Comparison of ENCODE assay signal across 8 mouse cellular contexts in genomic region chr7:4658912-4659551, GRCm38 (mm10). TPM values are rescaled to one million over a fixed set of nuclear protein-coding genes. Genes with fewer than 3 reads are reported as not detected.
DNase-seq lines count a peak whose midpoint lies in the region; ATAC-seq and TF ChIP-seq lines count a peak whose summit lies in the region.

Gene Ppp6r1 (minus strand): TSS chr7:4659019.

- WGBS in hindbrain, postnatal 0 days = under 1% methylated on average over 53 of the region's 54 CpGs

- peaks cover 9% of the 10 kb centered on the region; the same call in 1 of the 2 replicates for H3K36me3 ChIP-seq in hindbrain, postnatal 0 days (ENCODE audit: insufficient read depth, low read length)

- peak within 1 kb of the TSS; percentile 99 for H3K27ac ChIP-seq in gastrocnemius, adult 2 months
- peak within 1 kb of the TSS; percentile 95 for H3K27ac ChIP-seq in hindbrain, postnatal 0 days
- H3K27ac ChIP-seq in left cerebral cortex, adult 2 months = peak within 1 kb of the TSS; percentile 98

- ATAC-seq in common myeloid progenitor, adult 5-6 weeks (replicated peaks; ENCODE audit: low read depth, poor library complexity, severe bottlenecking) = peak; percentile 77
- ATAC-seq in hindbrain, postnatal 0 days = peak; percentile 98
- ATAC-seq in megakaryocyte, adult 5-6 weeks (ENCODE audit: poor library complexity, severe bottlenecking) = peak; percentile 86

- peak within 1 kb of the TSS; percentile 92 for H3K9ac ChIP-seq in hindbrain, postnatal 0 days (replicated peaks; ENCODE audit: low read length)

- TF ChIP-seq CTCF in gastrocnemius, adult 2 months (IDR thresholded peaks at IDR 0.05) = peak; percentile 46
- peak; percentile 55 for TF ChIP-seq CTCF in hindbrain, postnatal 0 days (IDR thresholded peaks at IDR 0.05; ENCODE audit: low read depth)
- peak; percentile 52 for TF ChIP-seq CTCF in left cerebral cortex, adult 2 months (IDR thresholded peaks at IDR 0.05)

- intact Hi-C loops in gastrocnemius, adult 2 months (cut with DNase I) = loop anchor here (1.0 to 10.0 kb wide), 2 partner anchors 26 to 136 kb away; partner anchors contain the start of genes Hspbp1 and Rpl28
- intact Hi-C loops in left cerebral cortex, adult 2 months (cut with DNase I) = loop anchor here (1.0 to 2.0 kb wide), 2 partner anchors 26 to 31 kb away; partner anchors contain the start of genes Brsk1 and Hspbp1

- H3K9me3 ChIP-seq in hindbrain, postnatal 0 days (ENCODE audit: low read length) = no peaks in the 10 kb centered on the region

- H3K27me3 ChIP-seq in hindbrain, postnatal 0 days (ENCODE audit: insufficient read depth, low read length) = no peaks in the 10 kb centered on the region

- peak; percentile 98 for DNase-seq in ZHBTc4 (ENCODE audit: low read depth, low spot score)
- peak; percentile 99 for DNase-seq in gastrocnemius, adult 2 months
- peak; percentile 99 for DNase-seq in hindbrain, postnatal 0 days (ENCODE audit: low spot score)
- DNase-seq in left cerebral cortex, adult 2 months (ENCODE audit: extremely low spot score in 1 of 2, low spot score in 2 of 2) = peak; percentile 97 to 98
- peak; percentile 97 to 98 for DNase-seq in right cerebral cortex, adult 2 months (ENCODE audit: low spot score in 2 of 2)
- DNase-seq in urinary bladder, postnatal 14 days (ENCODE audit: low spot score) = peak; percentile 97

- H3K4me2 ChIP-seq in hindbrain, postnatal 0 days (ENCODE audit: low read depth, low read length) = peak within 1 kb of the TSS; percentile 97

- peak within 1 kb of the TSS; percentile 84 for H3K4me3 ChIP-seq in gastrocnemius, adult 2 months
- H3K4me3 ChIP-seq in hindbrain, postnatal 0 days (ENCODE audit: low read length) = peak within 1 kb of the TSS; percentile 86
- H3K4me3 ChIP-seq in left cerebral cortex, adult 2 months = peak within 1 kb of the TSS; percentile 97

- peaks cover 28% of the 10 kb centered on the region for H3K4me1 ChIP-seq in hindbrain, postnatal 0 days (ENCODE audit: insufficient read depth, low read length)

RNA-seq across cellular contexts. Expression of gene Ppp6r1, which starts in this region (rescaled TPM):
- total RNA-seq in common myeloid progenitor, adult 5-6 weeks (2017) = 142 and 149 TPM in 2 replicates
- 10 to 100 TPM; 45.0 to 51.2 TPM for total RNA-seq in gastrocnemius, adult 2 months (2021)
- total RNA-seq in hindbrain, postnatal 0 days (2014; rRNA removed) = 136 and 142 TPM in 2 replicates
- 9.4 and 10.3 TPM in 2 replicates for polyA plus RNA-seq in hindbrain, postnatal 0 days (2015; fragmentation: Nextera tagmentation; extraction: Ambion mirVana)
- 100 to 1,000 TPM; 144 to 151 TPM for total RNA-seq in left cerebral cortex, adult 2 months (2021)
- total RNA-seq in megakaryocyte, adult 5-6 weeks (2015) = 71.1 and 72.6 TPM in 2 replicates
- 85.6 and 101 TPM in 2 replicates for total RNA-seq in megakaryocyte, adult 5-6 weeks (2017)

Comparison
In these comparisons a context has a peak if more than half of its experiments do, and no peak if none do; other contexts are left out.
1. Peak in every context shown above with its lines: DNase-seq, ATAC-seq, H3K4me3 ChIP-seq and H3K27ac ChIP-seq.